Mouse (Mus musculus) right cerebral cortex, postnatal 25 days (tissue): ENCODE measurements around the gene Il25.

Experiments used
- DNase-seq: peaks from one replicate; pipeline ENCODE4 v3.0.0; 2022

Il25 gene

DNA sequence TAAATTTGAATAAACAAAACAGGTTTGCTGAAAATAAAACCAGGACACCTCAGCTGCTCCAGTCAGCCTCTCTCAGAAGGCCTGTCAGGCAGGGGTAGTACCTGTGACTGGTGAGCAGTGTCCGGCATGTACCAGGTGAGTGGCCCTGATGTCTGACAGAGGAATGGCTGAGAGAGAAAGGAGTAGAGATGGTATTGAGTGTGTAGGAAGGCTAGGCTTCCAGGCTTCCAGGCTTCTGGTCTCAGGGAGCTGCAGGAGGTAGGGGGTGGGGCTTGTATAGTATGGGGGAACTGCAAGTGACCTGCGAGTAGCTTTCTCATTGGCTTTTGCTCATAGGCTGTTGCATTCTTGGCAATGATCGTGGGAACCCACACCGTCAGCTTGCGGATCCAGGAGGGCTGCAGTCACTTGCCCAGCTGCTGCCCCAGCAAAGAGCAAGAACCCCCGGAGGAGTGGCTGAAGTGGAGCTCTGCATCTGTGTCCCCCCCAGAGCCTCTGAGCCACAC, at the start of gene Il25:
Il25 (plus strand) TSS at position 51 of the 506 bp plus-strand sequence.
- no peak for DNase-seq

GRCm38 (mm10) chr14:54883154-54884021, 49.1 kb upstream of the Il25 start, which contains the start of the genes Bcl2l2 and Gm20521:
Gene Bcl2l2 (plus strand): TSS chr14:54883377.
Gene Gm20521 (plus strand): TSS chr14:54883441.
- DNase-seq = peak; percentile 70

- DNase-seq = no peak
Measured at GRCm38 (mm10) chr14:54884022-54884712, 48.3 kb upstream of the Il25 start.

GRCm38 (mm10) chr14:54885309-54885708, 47.2 kb upstream of the Il25 start:
- DNase-seq = no peak

DNA sequence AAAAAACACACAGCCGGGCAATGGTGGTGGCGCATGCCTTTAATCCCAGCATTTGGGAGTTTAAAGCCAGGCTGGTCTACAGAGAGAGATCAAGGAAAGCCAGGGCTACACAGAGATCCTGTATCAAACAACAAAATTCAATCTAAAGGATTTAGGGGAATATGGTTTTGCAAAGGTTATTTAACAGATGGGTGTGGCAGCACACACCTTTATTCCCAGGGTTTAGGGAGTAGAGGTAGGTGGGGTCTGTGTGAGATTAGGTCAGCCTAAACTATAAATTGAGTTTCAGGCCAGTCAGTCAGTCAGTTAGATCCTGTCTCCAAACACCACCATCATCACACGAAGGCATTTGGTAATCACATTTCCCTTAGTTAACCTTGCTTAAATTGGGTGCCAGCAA, 40.3 kb upstream of the Il25 start, which contains the start of gene Pabpn1:
Pabpn1 (plus strand) TSS at position 301 of the 400 bp plus-strand sequence.
- no peak for DNase-seq

DNA sequence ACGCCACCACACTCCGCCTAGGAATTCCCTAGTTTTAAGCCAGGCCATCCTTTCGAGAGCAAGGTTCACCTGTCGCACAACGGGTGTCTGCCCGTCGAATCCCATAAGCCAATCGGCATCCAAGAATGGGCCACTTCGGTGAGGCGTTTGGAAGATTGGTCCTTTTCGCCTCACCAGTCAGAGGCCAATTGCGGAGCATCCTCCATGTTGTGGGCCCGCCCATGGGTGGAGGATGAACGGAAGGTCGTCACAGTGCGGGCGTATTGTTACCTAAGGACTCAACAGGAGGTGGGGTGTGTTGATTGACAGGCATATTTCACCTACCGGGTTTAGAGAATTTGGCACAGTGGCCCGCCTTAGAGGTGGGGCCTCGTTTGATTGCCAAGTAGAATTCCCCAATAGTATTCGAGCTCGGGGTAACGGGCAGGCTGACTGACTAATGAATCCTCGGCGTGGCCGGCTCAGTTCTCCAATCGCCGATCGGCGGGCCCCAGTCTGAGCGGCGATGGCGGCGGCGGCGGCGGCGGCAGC, 38.8 kb upstream of the Il25 start:
- peak; percentile 99 for DNase-seq

DNA sequence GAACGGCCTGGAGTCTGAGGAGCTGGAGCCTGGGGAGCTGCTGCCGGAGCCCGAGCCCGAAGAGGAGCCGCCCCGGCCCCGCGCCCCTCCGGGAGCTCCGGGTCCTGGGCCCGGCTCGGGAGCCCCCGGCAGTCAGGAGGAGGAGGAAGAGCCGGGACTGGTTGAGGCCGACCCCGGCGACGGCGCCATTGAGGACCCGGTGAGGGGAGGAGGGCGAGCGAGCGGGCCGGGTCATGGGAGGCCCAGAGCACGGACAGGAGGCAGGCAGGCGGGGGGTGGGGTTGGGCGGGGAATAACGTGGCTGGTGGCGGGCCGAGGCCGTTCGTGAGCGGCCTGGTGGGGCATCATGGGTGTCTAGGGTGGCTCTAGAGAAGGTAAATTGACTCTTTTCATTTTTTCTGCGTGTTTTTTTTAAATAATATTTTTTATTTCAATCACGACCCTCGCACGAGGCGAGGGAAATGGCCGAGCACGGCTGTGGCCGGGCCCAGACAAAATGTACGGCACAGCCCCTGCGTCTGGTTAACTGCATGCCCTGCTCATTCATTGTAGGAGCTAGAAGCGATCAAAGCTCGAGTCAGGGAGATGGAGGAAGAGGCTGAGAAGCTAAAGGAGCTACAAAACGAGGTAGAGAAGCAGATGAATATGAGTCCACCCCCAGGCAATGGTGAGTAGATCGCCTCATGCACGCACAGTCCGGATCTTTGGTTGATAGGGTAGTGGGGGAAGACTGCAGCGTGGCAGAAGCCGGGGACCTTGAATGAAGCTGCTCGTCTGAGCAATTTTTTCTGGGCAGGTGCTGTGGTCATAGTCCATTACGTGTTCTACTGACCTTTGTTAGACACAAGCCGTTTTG, 38.0 kb upstream of the Il25 start:
- no peak for DNase-seq

DNA sequence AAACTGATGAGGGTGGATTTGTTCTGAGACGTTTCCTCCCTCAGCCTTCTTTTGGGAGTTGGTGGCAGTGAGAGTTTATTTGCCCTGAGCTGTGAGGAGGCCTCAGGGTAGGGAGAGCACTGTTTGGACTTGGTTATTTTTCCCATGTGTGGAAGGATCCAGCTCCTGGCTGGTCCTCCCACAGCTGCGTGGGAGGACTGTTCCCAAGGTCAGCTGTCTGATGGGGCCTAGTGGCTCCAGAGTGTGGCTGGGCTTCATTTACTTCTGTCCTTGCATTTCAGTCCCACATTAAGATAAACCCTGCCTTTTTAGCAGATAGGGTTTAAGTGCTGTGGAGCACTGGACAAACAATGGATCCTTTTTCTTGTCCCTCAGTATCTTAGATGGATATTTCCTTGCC, 35.0 kb upstream of the Il25 start:
- no peak for DNase-seq

DNA sequence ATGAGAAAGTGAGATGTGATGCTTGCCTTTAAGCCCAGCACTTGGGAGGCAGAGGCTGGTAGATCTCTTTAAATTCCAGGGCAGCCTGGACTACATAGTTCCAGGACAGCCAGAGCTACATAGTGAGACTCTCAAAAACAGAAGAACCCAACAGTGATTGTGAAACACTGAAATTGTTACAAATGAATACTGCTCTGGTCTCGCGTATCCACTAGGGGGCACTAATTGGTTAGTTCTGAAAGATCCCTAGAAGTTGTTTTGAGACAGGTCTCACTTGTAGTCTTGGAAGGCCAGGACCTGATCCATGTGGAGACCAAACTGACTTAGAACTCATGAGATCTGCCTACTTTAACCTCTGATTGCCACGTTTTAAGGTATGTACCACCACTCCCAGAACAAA, 32.1 kb upstream of the Il25 start:
- peak; percentile 53 for DNase-seq

DNA sequence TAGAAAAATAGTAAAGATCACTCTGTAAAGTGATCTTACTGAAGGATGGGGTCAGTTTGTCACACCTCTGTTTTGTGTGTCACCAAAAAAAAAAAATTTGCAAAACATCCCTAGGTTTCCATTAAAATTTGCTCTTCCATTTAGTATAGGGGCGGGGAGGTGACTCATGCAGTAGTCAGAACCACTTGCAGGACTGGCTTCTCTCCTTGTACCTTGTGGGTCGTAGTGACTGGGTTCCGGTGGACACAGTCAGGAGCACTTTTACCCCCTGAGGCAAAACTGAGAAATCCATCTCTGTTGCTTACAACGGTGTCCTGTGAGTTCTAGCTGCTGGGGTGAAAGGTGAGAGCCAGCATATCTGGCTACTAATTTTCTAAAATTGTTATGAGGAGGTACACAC, 28.9 kb upstream of the Il25 start:
- DNase-seq = no peak

- no peak for DNase-seq
Measured at GRCm38 (mm10) chr14:54908682-54909081, 23.8 kb upstream of the Il25 start.

- peak; percentile 40 for DNase-seq
Measured at GRCm38 (mm10) chr14:54912109-54912850, 20.2 kb upstream of the Il25 start.

GRCm38 (mm10) chr14:54912886-54913285, 19.6 kb upstream of the Il25 start, which contains the start of gene Slc22a17:
Gene Slc22a17 (minus strand): TSS chr14:54913132.
- DNase-seq = peak; percentile 84

DNA sequence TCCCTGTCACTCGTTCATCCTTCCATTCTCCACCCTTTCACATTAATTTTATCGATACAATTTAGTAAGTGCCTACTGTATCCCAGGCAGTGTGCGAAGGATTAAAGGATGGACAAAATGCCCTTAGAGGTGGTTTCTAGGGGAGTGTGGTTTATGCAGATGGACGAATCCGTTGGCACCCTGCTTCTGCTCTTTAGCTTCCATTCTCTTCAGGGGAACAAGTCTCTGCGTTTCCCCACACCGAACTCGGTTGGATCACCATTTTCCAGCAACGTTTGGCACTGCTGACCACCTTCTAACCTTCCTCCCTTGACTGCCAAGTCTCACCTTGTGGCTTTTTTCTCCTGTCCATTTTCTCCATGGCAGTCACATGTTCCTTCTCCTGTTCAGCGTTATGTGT, 19.2 kb upstream of the Il25 start:
- no peak for DNase-seq

- no peak for DNase-seq
Measured at GRCm38 (mm10) chr14:54920076-54920685, 12.3 kb upstream of the Il25 start.

- no peak for DNase-seq
Measured at GRCm38 (mm10) chr14:54924641-54925348, 7.7 kb upstream of the Il25 start.

DNA sequence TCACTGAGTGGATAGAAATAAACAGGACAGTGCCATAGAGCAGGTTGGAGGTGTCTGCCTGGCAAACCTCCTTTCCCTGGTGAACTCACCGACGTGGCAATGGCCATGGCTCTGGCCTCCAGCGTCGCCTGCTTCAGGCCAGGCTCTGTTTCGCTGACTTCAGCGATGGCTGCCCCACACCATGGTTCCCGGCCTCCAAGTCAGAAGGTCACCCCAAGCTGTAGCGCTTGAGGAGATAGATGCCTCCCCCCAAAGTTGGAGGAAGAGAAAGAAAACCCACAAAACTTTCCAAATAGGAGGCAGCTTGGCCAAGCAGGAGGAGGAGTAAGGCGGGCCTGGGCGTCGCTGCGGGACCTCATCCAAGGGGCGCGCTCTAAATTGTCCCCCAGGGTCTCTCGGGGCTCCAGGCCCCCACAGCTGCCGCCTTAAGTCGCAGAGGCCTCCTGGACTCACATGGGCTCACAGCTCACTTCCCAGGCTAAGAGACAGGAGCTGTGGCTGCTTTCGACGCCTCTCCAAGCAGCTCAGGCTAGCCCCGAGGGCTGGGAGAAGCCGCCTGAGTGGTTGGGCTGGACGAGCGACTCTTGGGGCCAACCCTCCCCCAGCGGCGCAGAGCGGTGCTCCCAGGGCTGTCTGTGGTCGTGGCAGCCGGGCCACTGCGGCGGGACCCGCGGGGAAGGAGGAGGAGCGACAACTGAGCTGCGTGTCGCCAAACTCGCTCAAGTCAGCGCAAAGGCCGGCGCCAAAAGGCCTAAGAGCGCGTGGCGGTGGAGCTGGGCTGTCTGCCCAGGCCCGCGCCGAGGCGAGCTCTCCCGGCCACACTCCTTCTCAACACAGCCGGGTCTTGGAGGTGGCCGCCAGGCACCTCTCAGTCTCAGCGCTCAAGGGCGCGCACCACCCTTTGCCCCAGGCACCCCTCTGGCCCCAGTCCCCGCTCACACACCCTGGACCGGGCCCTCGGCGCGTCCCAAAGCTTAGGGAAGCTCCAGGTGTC, 6.8 kb upstream of the Il25 start, which contains the start of gene Efs:
Efs (minus strand) TSS at position 778 of the 994 bp plus-strand sequence.
- DNase-seq = peak; percentile 47

- DNase-seq = no peak
Measured at GRCm38 (mm10) chr14:54926401-54927158, 5.9 kb upstream of the Il25 start.
